Mouse (Mus musculus): ENCODE results near the gene Ppfibp1. TPM values are rescaled to one million over a fixed set of nuclear protein-coding genes. Genes with fewer than 3 reads are reported as not detected.

The Ppfibp1 gene
- total RNA-seq, 1 experiment: 39.9 TPM

- Histone ChIP-seq H3K36me3 (ENCODE audit: control insufficient read depth, insufficient read depth, low read length, poor library complexity, severe bottlenecking) (peaks cover 18% of the 10 kb centered on the region), H3K27ac (ENCODE audit: insufficient read depth, low read depth, low read length, poor library complexity, severe bottlenecking) (no peak overlapping the region), H3K4me3 (ENCODE audit: insufficient read depth in 1 of 2, low read depth in 1 of 2, low read length in 2 of 2, poor library complexity in 1 of 2, severe bottlenecking in 1 of 2) (no peak overlapping the region), H3K4me1 (ENCODE audit: control insufficient read depth in 2 of 2, insufficient read depth in 2 of 2, low read length in 2 of 2, poor library complexity in 1 of 2) (no peaks in the 10 kb centered on the region), H3K9me3 (ENCODE audit: control insufficient read depth, insufficient read depth, low read depth, low read length) (no peaks in the 10 kb centered on the region), H3K9ac (ENCODE audit: insufficient read depth, low read depth, low read length, poor library complexity, severe bottlenecking) (no peak overlapping the region)
- in situ Hi-C loops (cut with MboI; ENCODE audit: low sequenced_read_pairs in 2 of 2, unreplicated experiment in 2 of 2): no loop called here
- no peak for DNase-seq (ENCODE audit: low read depth, low spot score)
- TF ChIP-seq MAFK (IDR thresholded peaks at IDR 0.05; ENCODE audit: insufficient read depth, low read depth, low read length) (no peak), ZNF384 (IDR thresholded peaks at IDR 0.05; ENCODE audit: low read depth, low read length) (no peak), CHD2 (IDR thresholded peaks at IDR 0.05; ENCODE audit: low read depth, low read length) (no peak), HCFC1 (IDR thresholded peaks at IDR 0.05; ENCODE audit: borderline replicate concordance, insufficient read depth, low read length) (no peak), ZC3H11A (IDR thresholded peaks at IDR 0.05; ENCODE audit: borderline replicate concordance, low read depth, low read length) (no peak)
Measured at GRCm38 (mm10) chr6:147055374-147055977, 167.2 kb downstream of the Ppfibp1 start.

GRCm38 (mm10) chr6:147059326-147059725 is 171.0 kb downstream of the Ppfibp1 start:
- Histone ChIP-seq H3K27ac (ENCODE audit: insufficient read depth, low read depth, low read length, poor library complexity, severe bottlenecking) (no peak overlapping the region), H3K4me3 (ENCODE audit: insufficient read depth in 1 of 2, low read depth in 1 of 2, low read length in 2 of 2, poor library complexity in 1 of 2, severe bottlenecking in 1 of 2) (no peak overlapping the region), H3K4me1 (ENCODE audit: control insufficient read depth in 2 of 2, insufficient read depth in 2 of 2, low read length in 2 of 2, poor library complexity in 1 of 2) (no peaks in the 10 kb centered on the region), H3K36me3 (ENCODE audit: control insufficient read depth, insufficient read depth, low read length, poor library complexity, severe bottlenecking) (peaks cover 24% of the 10 kb centered on the region), H3K9me3 (ENCODE audit: control insufficient read depth, insufficient read depth, low read depth, low read length) (no peaks in the 10 kb centered on the region), H3K9ac (ENCODE audit: insufficient read depth, low read depth, low read length, poor library complexity, severe bottlenecking) (no peak overlapping the region)
- no peak for TF ChIP-seq ZNF384 (IDR thresholded peaks at IDR 0.05; ENCODE audit: low read depth, low read length)
- TF ChIP-seq HCFC1 (IDR thresholded peaks at IDR 0.05; ENCODE audit: borderline replicate concordance, insufficient read depth, low read length): no peak
- TF ChIP-seq ZC3H11A (IDR thresholded peaks at IDR 0.05; ENCODE audit: borderline replicate concordance, low read depth, low read length): no peak
- no peak for TF ChIP-seq CHD2 (IDR thresholded peaks at IDR 0.05; ENCODE audit: low read depth, low read length)
- TF ChIP-seq MAFK (IDR thresholded peaks at IDR 0.05; ENCODE audit: insufficient read depth, low read depth, low read length): no peak
- no peak for DNase-seq (ENCODE audit: low read depth, low spot score)
- in situ Hi-C loops (cut with MboI; ENCODE audit: low sequenced_read_pairs in 2 of 2, unreplicated experiment in 2 of 2): no loop called here

GRCm38 (mm10) chr6:147061630-147062029 is 173.3 kb downstream of the Ppfibp1 start:
- in situ Hi-C loops (cut with MboI; ENCODE audit: low sequenced_read_pairs in 2 of 2, unreplicated experiment in 2 of 2): no loop called here
- peaks cover 28% of the 10 kb centered on the region for H3K36me3 ChIP-seq (ENCODE audit: control insufficient read depth, insufficient read depth, low read length, poor library complexity, severe bottlenecking)

GRCm38 (mm10) chr6:147062034-147062433 is 173.7 kb downstream of the Ppfibp1 start:
- TF ChIP-seq MAFK (IDR thresholded peaks at IDR 0.05; ENCODE audit: insufficient read depth, low read depth, low read length): no peak
- no peak for TF ChIP-seq CHD2 (IDR thresholded peaks at IDR 0.05; ENCODE audit: low read depth, low read length)
- DNase-seq (ENCODE audit: low read depth, low spot score): no peak
- H3K36me3 ChIP-seq (ENCODE audit: control insufficient read depth, insufficient read depth, low read length, poor library complexity, severe bottlenecking): peaks cover 31% of the 10 kb centered on the region

More at GRCm38 (mm10) chr6:147061630-147062029, 173.3 kb downstream of the Ppfibp1 start:
- no peak overlapping the region for H3K27ac ChIP-seq (ENCODE audit: insufficient read depth, low read depth, low read length, poor library complexity, severe bottlenecking)
- H3K9ac ChIP-seq (ENCODE audit: insufficient read depth, low read depth, low read length, poor library complexity, severe bottlenecking): no peak overlapping the region
- no peak for TF ChIP-seq MAFK (IDR thresholded peaks at IDR 0.05; ENCODE audit: insufficient read depth, low read depth, low read length)
- no peak for TF ChIP-seq CHD2 (IDR thresholded peaks at IDR 0.05; ENCODE audit: low read depth, low read length)
- TF ChIP-seq ZNF384 (IDR thresholded peaks at IDR 0.05; ENCODE audit: low read depth, low read length): no peak
- TF ChIP-seq HCFC1 (IDR thresholded peaks at IDR 0.05; ENCODE audit: borderline replicate concordance, insufficient read depth, low read length): no peak
- TF ChIP-seq ZC3H11A (IDR thresholded peaks at IDR 0.05; ENCODE audit: borderline replicate concordance, low read depth, low read length): no peak
- H3K4me1 ChIP-seq (ENCODE audit: control insufficient read depth in 2 of 2, insufficient read depth in 2 of 2, low read length in 2 of 2, poor library complexity in 1 of 2): 0 out of 4 replicates have a peak, but pooled peaks cover 0 to 2% of the 10 kb centered on the region in 2 experiments
- H3K9me3 ChIP-seq (ENCODE audit: control insufficient read depth, insufficient read depth, low read depth, low read length): no peaks in the 10 kb centered on the region
- no peak for DNase-seq (ENCODE audit: low read depth, low spot score)
- no peak overlapping the region for H3K4me3 ChIP-seq (ENCODE audit: insufficient read depth in 1 of 2, low read depth in 1 of 2, low read length in 2 of 2, poor library complexity in 1 of 2, severe bottlenecking in 1 of 2)

More at GRCm38 (mm10) chr6:147062034-147062433, 173.7 kb downstream of the Ppfibp1 start:
- in situ Hi-C loops (cut with MboI; ENCODE audit: low sequenced_read_pairs in 2 of 2, unreplicated experiment in 2 of 2): no loop called here
- Histone ChIP-seq H3K27ac (ENCODE audit: insufficient read depth, low read depth, low read length, poor library complexity, severe bottlenecking) (no peak overlapping the region), H3K4me3 (ENCODE audit: insufficient read depth in 1 of 2, low read depth in 1 of 2, low read length in 2 of 2, poor library complexity in 1 of 2, severe bottlenecking in 1 of 2) (no peak overlapping the region), H3K9ac (ENCODE audit: insufficient read depth, low read depth, low read length, poor library complexity, severe bottlenecking) (no peak overlapping the region), H3K4me1 (ENCODE audit: control insufficient read depth in 2 of 2, insufficient read depth in 2 of 2, low read length in 2 of 2, poor library complexity in 1 of 2) (peaks cover 0 to 4% of the 10 kb centered on the region in 2 experiments; a peak in 1 of 4 replicates), H3K9me3 (ENCODE audit: control insufficient read depth, insufficient read depth, low read depth, low read length) (no peaks in the 10 kb centered on the region)

All from ES-E14 (cell line).